Mouse (Mus musculus) kidney, adult 11 months (tissue): Measurements from ENCODE around the gene Hoxa1.

Source experiments
- DNase-seq: peaks from one replicate; pipeline ENCODE4 v3.0.0; 2022

Hoxa1 gene

GRCm38 (mm10) chr6:52170166-52170897 is 12.2 kb upstream of the Hoxa1 start:
- DNase-seq: peak; percentile 44

GRCm38 (mm10) chr6:52169499-52170165 is 11.5 kb upstream of the Hoxa1 start:
- DNase-seq: no peak

- DNase-seq: no peak
These were observed 10.3 kb upstream of the Hoxa1 start for GRCm38 (mm10) chr6:52168191-52169055.

GRCm38 (mm10) chr6:52167736-52168161 is 9.6 kb upstream of the Hoxa1 start:
- no peak for DNase-seq

- no peak for DNase-seq
These were observed 9.1 kb upstream of the Hoxa1 start for GRCm38 (mm10) chr6:52167176-52167575.

- no peak for DNase-seq
These were observed 8.4 kb upstream of the Hoxa1 start for GRCm38 (mm10) chr6:52166431-52167077.

GRCm38 (mm10) chr6:52165441-52166370 is 7.6 kb upstream of the Hoxa1 start:
- peak; percentile 40 for DNase-seq

- DNase-seq: peak; percentile 32
These were observed 6.7 kb upstream of the Hoxa1 start, which contains the start of gene Hoxa2 for GRCm38 (mm10) chr6:52164626-52165440. Hoxa2 (minus strand) TSS chr6:52164831.

GRCm38 (mm10) chr6:52164051-52164625 is 6.0 kb upstream of the Hoxa1 start:
- peak; percentile 28 for DNase-seq

GRCm38 (mm10) chr6:52163366-52164031 is 5.4 kb upstream of the Hoxa1 start:
- no peak for DNase-seq

GRCm38 (mm10) chr6:52162611-52163365 is 4.7 kb upstream of the Hoxa1 start:
- no peak for DNase-seq

GRCm38 (mm10) chr6:52162093-52162380 is 3.9 kb upstream of the Hoxa1 start:
- DNase-seq: no peak

GRCm38 (mm10) chr6:52161336-52162092 is 3.4 kb upstream of the Hoxa1 start:
- DNase-seq: no peak

- DNase-seq: peak; percentile 80
These were observed 2.6 kb upstream of the Hoxa1 start for GRCm38 (mm10) chr6:52160511-52161335.

- peak; percentile 45 for DNase-seq
These were observed 1.9 kb upstream of the Hoxa1 start for GRCm38 (mm10) chr6:52159979-52160378.

GRCm38 (mm10) chr6:52159164-52159761 is 1.1 kb upstream of the Hoxa1 start:
- DNase-seq: peak; percentile 63
